Mouse (Mus musculus) heart, embryonic 12.5 days (tissue): ENCODE measurements at regions not wholly inside any gene's neighbourhood (a gene's known extent, or its start where the extent isn't known, plus 50 kb on each side); places are given as distances from the start of the nearest gene placed in this dataset.

Source experiments
- ATAC-seq: fragments of 200-750 bp; cut with Nextera tagmentation; 2 replicates; pipeline ENCODE4 v1.8.0; 2017; ENCODE audit warnings: moderate TSS enrichment, moderate library complexity; ENCODE audit not compliant: insufficient number of reproducible peaks, low FRiP score
- H3K27ac ChIP-seq: fragments of 300-500 bp; sonication (generic); 2 replicates; pipeline ENCODE4 v1.5.1; 2016; ENCODE audit warnings: mild to moderate bottlenecking, moderate library complexity; ENCODE audit not compliant: poor library complexity, severe bottlenecking
- H3K27me3 ChIP-seq: fragments of 300-500 bp; sonication (generic); replicated peaks from 2 replicates; pipeline ENCODE4 v1.6.1; 2016; ENCODE audit warnings: mild to moderate bottlenecking, moderate library complexity
- H3K36me3 ChIP-seq: fragments of 300-500 bp; sonication (generic); 2 replicates; pipeline ENCODE4 v1.6.1; 2016; ENCODE audit warnings: mild to moderate bottlenecking, moderate library complexity
- H3K4me1 ChIP-seq: fragments of 300-500 bp; sonication (generic); replicated peaks from 2 replicates; pipeline ENCODE4 v1.6.1; 2016; ENCODE audit warnings: mild to moderate bottlenecking
- H3K4me2 ChIP-seq: fragments of 300-500 bp; sonication (generic); 2 replicates; pipeline ENCODE4 v1.6.1; 2016; ENCODE audit warnings: mild to moderate bottlenecking, moderate library complexity
- H3K4me3 ChIP-seq: fragments of 300-500 bp; sonication (generic); 2 replicates; pipeline ENCODE4 v1.5.1; 2016; ENCODE audit warnings: mild to moderate bottlenecking
- H3K9ac ChIP-seq: fragments of 300-500 bp; sonication (generic); 2 replicates; pipeline ENCODE4 v1.6.1; 2016; ENCODE audit warnings: mild to moderate bottlenecking, moderate library complexity
- H3K9me3 ChIP-seq: fragments of 300-500 bp; sonication (generic); replicated peaks from 2 replicates; pipeline ENCODE4 v1.6.1; 2016; ENCODE audit warnings: mild to moderate bottlenecking, moderate library complexity
- WGBS: fragments of 180-500 bp; shearing (Covaris S2); methylation state at CpG from one replicate; pipeline ENCODE4 v1.1.7; 2016; 5-methylcytosine and 5-hydroxymethylcytosine counted together

DNA sequence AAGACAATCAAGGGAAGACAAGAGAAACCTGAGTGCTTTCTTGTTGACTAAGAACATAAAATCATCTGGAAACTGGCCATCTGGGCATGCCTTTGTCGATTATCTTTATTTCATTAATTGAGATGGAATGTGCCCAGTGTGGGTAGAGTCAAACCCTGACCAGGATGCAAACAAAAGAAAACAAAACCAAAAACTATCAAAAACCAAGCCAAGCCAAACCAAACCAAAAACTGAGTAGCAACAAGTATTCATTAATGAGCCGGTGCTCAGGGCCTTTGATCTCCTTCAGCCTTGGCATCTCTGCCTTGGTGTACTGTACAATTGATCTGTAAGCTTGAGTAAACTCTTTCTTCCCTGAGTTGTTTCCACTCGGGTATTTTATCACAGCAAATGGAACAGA, 216.1 kb downstream of the Pcdh20 start:
- no peak overlapping the region for H3K4me2 ChIP-seq
- H3K4me1 ChIP-seq, result no peaks in the 10 kb centered on the region
- no peak for ATAC-seq
- H3K4me3 ChIP-seq, result no peak overlapping the region
- H3K9me3 ChIP-seq, result no peaks in the 10 kb centered on the region
- WGBS, result 65% methylated on average over 3 of the region's 3 CpGs
- H3K36me3 ChIP-seq, result no peaks in the 10 kb centered on the region
- no peak overlapping the region for H3K27ac ChIP-seq
- H3K9ac ChIP-seq, result no peak overlapping the region
- no peaks in the 10 kb centered on the region for H3K27me3 ChIP-seq
